Mouse (Mus musculus) testis, adult 2 months (tissue): ENCODE measurements around the gene Gm39566. TPM values are rescaled to one million over a fixed set of nuclear protein-coding genes. Genes with fewer than 3 reads are reported as not detected.

Source experiments
- H3K27ac ChIP-seq: fragments of 200-500 bp; 2 replicates; pipeline ENCODE4 v1.5.1; 2012; ENCODE audit warnings: low read depth, low read length; ENCODE audit not compliant: control insufficient read depth, insufficient read depth
- H3K27me3 ChIP-seq: fragments of 200-500 bp; 2 replicates; pipeline ENCODE4 v1.6.1; 2012; ENCODE audit warnings: mild to moderate bottlenecking, low read length, moderate library complexity; ENCODE audit not compliant: control insufficient read depth, insufficient read depth
- H3K36me3 ChIP-seq: fragments of 200-500 bp; 2 replicates; pipeline ENCODE4 v1.6.1; 2012; ENCODE audit warnings: mild to moderate bottlenecking, low read length; ENCODE audit not compliant: control insufficient read depth, insufficient read depth
- H3K4me1 ChIP-seq: fragments of 200-500 bp; 2 replicates; pipeline ENCODE4 v1.6.1; 2012; ENCODE audit warnings: low read length; ENCODE audit not compliant: control insufficient read depth, insufficient read depth
- H3K4me3 ChIP-seq: fragments of 200-500 bp; 2 replicates; pipeline ENCODE4 v1.5.1; 2012; ENCODE audit warnings: low read depth, mild to moderate bottlenecking, low read length, moderate library complexity, mixed read lengths; ENCODE audit not compliant: control insufficient read depth
- CTCF ChIP-seq: fragments of 200-500 bp; IDR thresholded peaks from 2 replicates; pipeline ENCODE4 v1.5.1; 2012; ENCODE audit warnings: low read depth, mild to moderate bottlenecking, inconsistent platforms, low read length, moderate library complexity; ENCODE audit not compliant: control insufficient read depth, insufficient read depth, insufficient replicate concordance
- POLR2A ChIP-seq: fragments of 200-500 bp; IDR thresholded peaks from 2 replicates; pipeline ENCODE4 v1.6.1; 2012; ENCODE audit warnings: low read depth, mild to moderate bottlenecking, inconsistent platforms, low read length, moderate library complexity; ENCODE audit not compliant: control insufficient read depth
- polyA plus RNA-seq: library from polyadenylated mRNA; depleted of rRNA; stranded (reverse); fragments of >200 nt; gene quantifications from 2 replicates; pipeline ENCODE4 v1.2.3, GENCODE M21; 2012

The Gm39566 gene
- polyA plus RNA-seq, 1 experiment: 193 TPM

DNA sequence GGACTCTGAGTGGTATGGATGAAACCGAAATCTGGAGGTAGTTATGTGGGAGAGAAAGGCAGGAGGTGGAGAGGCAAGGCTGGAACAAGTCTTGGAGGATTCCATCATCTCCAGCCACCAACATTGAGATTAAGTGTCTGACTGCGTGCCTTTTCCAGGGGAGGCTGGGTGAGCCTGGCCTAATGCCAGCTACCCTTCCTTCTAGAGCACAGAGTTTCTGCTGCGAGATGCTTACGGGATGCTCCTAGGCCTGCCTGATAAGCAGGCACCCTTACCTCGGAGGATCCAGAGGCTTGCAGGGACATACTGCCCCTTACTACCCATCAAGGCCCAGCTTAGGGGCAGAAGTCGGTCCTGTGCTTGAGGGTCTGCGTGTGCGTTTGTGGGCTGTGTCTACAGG, 18.5 kb upstream of the Gm39566 start:
- no peak overlapping the region; the same call in 1 of the 2 replicates for H3K27ac ChIP-seq
- no peaks in the 10 kb centered on the region for H3K27me3 ChIP-seq
- TF ChIP-seq CTCF: no peak
- TF ChIP-seq POLR2A: no peak
- no peaks in the 10 kb centered on the region for H3K36me3 ChIP-seq
- peak overlapping the region; percentile 57 for H3K4me3 ChIP-seq
- peaks cover 35% of the 10 kb centered on the region for H3K4me1 ChIP-seq

DNA sequence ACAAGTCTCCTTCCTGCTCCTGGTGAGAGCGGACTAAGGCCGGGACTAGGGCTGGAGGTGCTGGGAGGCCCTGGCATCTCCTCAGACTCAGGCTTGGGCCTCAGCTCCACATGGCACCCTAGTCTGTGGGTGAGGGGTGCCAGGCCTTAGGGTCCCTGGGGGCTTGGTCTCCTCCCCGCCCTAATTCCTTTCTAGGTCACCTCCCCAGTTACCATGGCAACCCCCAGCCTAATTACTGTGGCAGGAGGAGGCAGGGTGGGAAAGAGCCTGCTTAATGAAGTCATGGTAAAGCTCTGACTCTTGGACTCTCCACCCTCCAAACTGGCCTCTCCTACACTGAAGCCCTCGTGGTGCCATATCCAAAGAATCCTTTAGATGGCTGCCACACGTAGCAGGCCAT, 13.7 kb upstream of the Gm39566 start:
- H3K36me3 ChIP-seq: no peaks in the 10 kb centered on the region
- no peak overlapping the region for H3K27ac ChIP-seq
- H3K4me3 ChIP-seq: no peak overlapping the region

DNA sequence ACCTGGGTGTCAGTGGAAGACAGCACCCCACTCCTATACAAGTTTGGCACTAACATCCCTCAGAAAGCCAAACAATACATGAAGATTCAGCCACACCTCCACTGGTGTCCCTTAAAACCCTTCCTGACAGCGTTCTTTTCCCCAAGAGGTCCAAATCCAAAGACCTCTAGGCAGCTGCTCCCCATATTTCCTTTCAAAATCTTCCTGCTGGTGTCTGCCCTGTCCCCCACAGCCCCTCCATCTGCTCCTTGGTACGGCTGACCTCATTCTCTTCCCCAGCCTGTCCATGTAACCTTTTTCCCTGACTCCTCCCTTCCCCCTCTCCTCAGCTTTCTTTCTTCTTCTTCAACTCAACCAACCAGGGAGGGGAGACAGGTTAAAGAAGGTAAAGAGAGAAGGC, 8.4 kb upstream of the Gm39566 start:
- no peaks in the 10 kb centered on the region for H3K27me3 ChIP-seq
- TF ChIP-seq POLR2A: no peak
- TF ChIP-seq CTCF: no peak
- no peaks in the 10 kb centered on the region for H3K36me3 ChIP-seq
- no peaks in the 10 kb centered on the region for H3K4me1 ChIP-seq
- H3K4me3 ChIP-seq: no peak overlapping the region
- no peak overlapping the region for H3K27ac ChIP-seq

More for the DNA sequence above, 13.7 kb upstream of the Gm39566 start:
- Histone ChIP-seq H3K27me3 (no peaks in the 10 kb centered on the region), H3K4me1 (peaks cover 4% of the 10 kb centered on the region)
- TF ChIP-seq POLR2A (no peak), CTCF (no peak)

DNA sequence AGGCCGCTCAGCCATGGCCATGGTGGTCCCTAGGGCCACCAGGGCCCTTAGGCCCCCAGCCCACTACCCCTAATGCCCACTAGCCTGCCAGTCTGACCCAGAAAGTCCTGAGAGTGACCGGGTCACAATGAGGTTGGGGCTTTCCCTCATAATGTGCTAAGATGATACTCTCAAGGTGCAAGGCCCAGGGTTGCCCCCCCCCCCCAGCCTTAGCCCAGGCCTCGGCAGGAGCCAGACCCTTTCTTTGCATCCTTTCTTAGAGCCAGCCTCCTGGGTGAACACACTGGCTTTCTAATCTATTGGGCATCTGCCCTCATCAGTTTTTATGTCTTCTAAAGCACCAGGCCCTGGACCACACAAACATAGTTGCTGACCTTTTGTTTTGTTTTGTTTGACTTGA, 7.0 kb upstream of the Gm39566 start, which contains the start of gene Spem1:
Spem1 (minus strand) TSS at position 101 of the 400 bp plus-strand sequence.
- no peaks in the 10 kb centered on the region for H3K4me1 ChIP-seq
- no peak within 1 kb of the TSS for H3K27ac ChIP-seq
- TF ChIP-seq POLR2A (no peak; the same call in 1 of the 2 replicates), CTCF (no peak)
- H3K4me3 ChIP-seq: peak within 1 kb of the TSS; percentile 71
- H3K27me3 ChIP-seq: no peaks in the 10 kb centered on the region
- no peaks in the 10 kb centered on the region for H3K36me3 ChIP-seq

DNA sequence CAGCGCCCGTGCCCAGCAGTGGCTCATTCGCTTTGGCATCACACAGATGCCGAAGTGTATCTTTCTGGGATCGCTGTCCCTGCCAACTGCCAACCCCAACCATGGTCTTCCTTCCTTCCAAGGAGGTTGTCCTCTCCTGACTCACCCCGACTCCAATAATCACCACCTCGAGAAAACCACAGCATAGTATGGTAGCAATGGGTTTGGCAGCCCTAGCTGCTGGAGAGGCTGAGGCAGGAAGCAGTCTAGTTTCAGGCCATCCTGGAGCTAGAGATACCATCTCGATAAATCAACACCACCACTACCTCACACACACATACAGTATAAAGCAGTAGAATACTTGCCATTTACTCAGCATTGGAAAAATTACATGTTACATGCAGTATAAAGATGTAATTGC, 3.8 kb upstream of the Gm39566 start:
- no peaks in the 10 kb centered on the region for H3K36me3 ChIP-seq
- TF ChIP-seq CTCF: no peak
- no peak; the same call in 1 of the 2 replicates for TF ChIP-seq POLR2A
- no peak overlapping the region for H3K27ac ChIP-seq
- H3K4me1 ChIP-seq: peaks cover 2% of the 10 kb centered on the region; the same call in 1 of the 2 replicates
- no peaks in the 10 kb centered on the region for H3K27me3 ChIP-seq
- peak overlapping the region; percentile 74 for H3K4me3 ChIP-seq

DNA sequence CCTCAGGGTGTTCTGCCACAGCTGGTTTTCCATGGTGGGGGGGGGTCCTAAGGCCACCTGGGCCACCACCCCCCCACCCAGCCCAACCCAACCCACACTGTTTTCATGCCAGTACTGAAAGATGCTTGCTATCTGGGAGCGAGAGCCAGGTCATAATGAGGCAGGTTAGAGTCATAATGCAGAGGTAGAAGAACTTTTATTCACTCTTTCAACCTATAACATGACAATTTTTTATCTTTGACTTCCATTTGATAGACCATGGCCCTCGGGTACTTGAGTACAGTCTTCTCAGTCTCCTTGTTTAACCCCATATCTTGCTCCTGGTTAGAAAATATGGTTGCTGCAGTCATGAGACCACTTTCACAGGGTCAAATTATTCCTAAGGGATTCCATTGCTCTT, 3.3 kb upstream of the Gm39566 start, which contains the start of gene Spem2:
Spem2 (minus strand) TSS at position 101 of the 400 bp plus-strand sequence.
- Histone ChIP-seq H3K27ac (0 out of 2 replicates have a peak within 1 kb of the TSS, but pooled peaks have one; percentile 12), H3K27me3 (no peaks in the 10 kb centered on the region), H3K36me3 (no peaks in the 10 kb centered on the region), H3K4me1 (peaks cover 2% of the 10 kb centered on the region; the same call in 1 of the 2 replicates), H3K4me3 (peak within 1 kb of the TSS; percentile 85)
- no peak for TF ChIP-seq POLR2A
- TF ChIP-seq CTCF: no peak

DNA sequence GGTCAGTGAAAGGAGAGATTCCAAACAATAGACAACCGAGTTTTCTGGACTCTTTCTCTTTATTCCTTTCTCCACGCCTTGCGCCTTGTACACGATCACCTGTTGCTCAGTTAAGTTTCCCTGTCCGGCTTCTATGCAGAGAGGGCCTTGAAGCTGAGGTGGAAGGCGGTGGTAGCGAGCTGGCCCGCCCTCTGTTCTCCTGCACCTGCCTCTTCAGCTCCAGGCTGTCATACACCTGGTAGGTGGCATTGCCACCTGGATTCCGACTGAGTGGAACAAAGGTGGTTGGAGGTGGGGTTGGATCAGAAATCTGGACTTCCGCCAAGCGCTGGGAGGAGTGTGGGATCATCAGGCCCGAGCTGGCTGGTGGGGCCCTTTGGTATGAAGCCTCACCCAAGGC, 1.4 kb upstream of the Gm39566 start:
- Histone ChIP-seq H3K4me1 (peaks cover 2% of the 10 kb centered on the region; the same call in 1 of the 2 replicates), H3K27ac (no peak overlapping the region), H3K27me3 (no peaks in the 10 kb centered on the region), H3K4me3 (peak overlapping the region; percentile 85), H3K36me3 (no peaks in the 10 kb centered on the region)
- no peak for TF ChIP-seq CTCF
- peak; percentile 55 for TF ChIP-seq POLR2A

DNA sequence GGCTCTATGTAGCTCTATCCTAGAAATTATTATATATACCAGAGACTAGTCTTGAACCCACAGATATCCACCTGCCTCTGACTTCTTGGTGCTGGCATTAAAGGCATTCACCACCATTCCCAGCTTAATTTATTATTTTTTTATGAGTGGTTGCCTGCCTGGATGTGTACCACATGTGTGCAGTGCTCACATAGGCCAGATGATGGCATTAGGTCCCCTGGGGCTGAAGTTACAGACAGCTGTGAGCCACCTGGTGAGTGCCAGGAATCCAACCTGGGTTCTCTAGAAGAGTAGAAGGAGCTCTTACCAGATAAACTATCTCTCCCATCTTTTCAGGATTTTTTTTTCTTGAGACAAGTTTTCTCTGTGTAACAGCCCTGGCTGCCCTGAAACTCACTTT, 4.8 kb downstream of the Gm39566 start:
- Histone ChIP-seq H3K4me3 (no peak overlapping the region), H3K36me3 (no peaks in the 10 kb centered on the region), H3K4me1 (peaks cover 2% of the 10 kb centered on the region), H3K27me3 (no peaks in the 10 kb centered on the region), H3K27ac (no peak overlapping the region)
- TF ChIP-seq POLR2A (no peak), CTCF (no peak)
